Mouse (Mus musculus): ENCODE results near the gene Fam222a. TPM values are rescaled to one million over a fixed set of nuclear protein-coding genes. Genes with fewer than 3 reads are reported as not detected.

The Fam222a gene
- polyA plus RNA-seq, 1 experiment from 2014 or later: 4.1 TPM

DNA sequence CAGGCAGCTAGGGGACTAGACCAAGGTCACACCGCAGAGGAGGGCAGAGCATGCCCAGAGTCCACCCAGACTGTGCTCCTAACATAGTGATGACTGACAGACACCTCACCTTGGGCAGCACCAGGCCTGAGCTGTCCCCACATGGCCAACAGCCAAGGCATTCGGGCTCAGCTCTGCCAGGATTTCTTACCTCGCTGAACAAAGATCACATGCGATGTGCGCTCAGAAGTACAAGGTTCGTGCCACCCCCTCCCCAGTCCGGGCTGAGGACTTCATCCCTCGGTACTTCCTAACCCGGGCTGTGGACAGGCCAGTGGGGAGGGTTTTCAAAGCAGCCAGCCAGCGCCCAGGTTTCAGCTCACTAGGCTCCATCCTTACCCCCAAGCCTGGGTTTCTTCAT, 89.6 kb downstream of the Fam222a start:
- Histone ChIP-seq H3K27me3 (ENCODE audit: poor library complexity, severe bottlenecking) (peaks cover 86% of the 10 kb centered on the region), H3K9me3 (no peaks in the 10 kb centered on the region), H3K36me3 (replicated peaks) (no peaks in the 10 kb centered on the region), H3K4me1 (peaks cover 14% of the 10 kb centered on the region), H3K27ac (no peak overlapping the region), H3K4me3 (peak overlapping the region; percentile 58)
- DNase-seq (ENCODE audit: extremely low spot score, low spot score): no peak
- 33% methylated on average over 10 of the region's 10 CpGs for WGBS

DNA sequence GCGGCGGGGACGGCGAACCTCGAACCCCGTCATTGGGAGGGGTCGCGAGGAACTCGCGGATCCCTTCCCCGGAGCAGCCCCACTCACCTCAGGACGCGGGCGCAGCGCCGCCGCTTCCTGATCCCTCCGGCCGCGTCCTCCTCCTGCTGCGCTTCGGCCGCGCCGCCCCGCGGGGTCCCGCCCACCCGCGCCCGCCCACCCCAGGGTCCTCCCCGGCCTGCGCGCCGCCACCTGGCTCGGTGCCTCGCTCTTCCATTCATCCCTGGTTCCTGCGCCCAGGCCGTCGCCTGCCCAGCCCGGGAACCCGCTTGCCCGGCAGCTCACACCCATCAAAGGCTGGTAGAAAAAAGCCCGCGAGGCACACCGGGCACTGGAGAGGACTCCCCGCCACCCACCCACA, 90.4 kb downstream of the Fam222a start, which contains the start of gene Trpv4:
TSS of gene Trpv4 (minus strand) at position 167 of the 400 bp plus-strand sequence.
- Histone ChIP-seq H3K9me3 (no peaks in the 10 kb centered on the region), H3K27me3 (ENCODE audit: poor library complexity, severe bottlenecking) (peaks cover 78% of the 10 kb centered on the region), H3K36me3 (replicated peaks) (no peaks in the 10 kb centered on the region), H3K4me3 (peak within 1 kb of the TSS; percentile 58), H3K4me1 (peaks cover 14% of the 10 kb centered on the region), H3K27ac (peak within 1 kb of the TSS; percentile 62; the same call in 1 of the 2 replicates)
- WGBS: under 1% methylated on average over 46 of the region's 47 CpGs
- DNase-seq (ENCODE audit: extremely low spot score, low spot score): no peak

DNA sequence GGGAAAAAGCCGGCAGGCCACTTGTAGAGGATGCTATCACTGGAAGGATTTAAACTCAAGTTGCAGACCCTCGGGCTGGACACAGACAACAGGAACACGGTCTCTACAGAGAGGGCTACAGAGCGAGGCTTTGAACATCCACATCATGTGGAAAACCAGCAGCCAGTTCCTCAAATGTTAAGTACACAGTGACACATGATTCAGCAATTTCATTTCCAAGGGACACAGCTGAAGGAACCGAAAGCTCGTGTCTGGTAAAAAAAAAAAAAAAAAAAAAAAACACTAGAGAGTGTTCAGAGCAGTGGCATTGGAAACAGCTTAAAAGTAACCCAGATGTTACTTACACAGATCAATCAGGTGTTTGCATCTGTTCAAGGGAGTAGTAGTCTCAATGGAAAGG, 93.2 kb downstream of the Fam222a start:
- H3K9me3 ChIP-seq: no peaks in the 10 kb centered on the region
- peaks cover 31% of the 10 kb centered on the region for H3K4me1 ChIP-seq
- H3K27ac ChIP-seq: no peak overlapping the region
- peaks cover 52% of the 10 kb centered on the region for H3K27me3 ChIP-seq (ENCODE audit: poor library complexity, severe bottlenecking)
- H3K36me3 ChIP-seq (replicated peaks): no peaks in the 10 kb centered on the region
- H3K4me3 ChIP-seq: no peak overlapping the region
- no peak for DNase-seq (ENCODE audit: extremely low spot score, low spot score)
- WGBS: 84% methylated on average over 6 of the region's 6 CpGs

Other genes with a start within 250 kb of the Fam222a start
- gene Kctd10, start 187.5 kb upstream of the Fam222a start, polyA plus RNA-seq (2016; fragmentation: Nextera tagmentation; extraction: Ambion mirVana): 87.2 and 90.2 TPM in 2 replicates
- gene Ube3b, start 187.4 kb upstream of the Fam222a start, polyA plus RNA-seq (2016; fragmentation: Nextera tagmentation; extraction: Ambion mirVana): 49.4 and 51.3 TPM in 2 replicates
- 31.0 and 32.4 TPM in 2 replicates for gene Mmab, start 124.0 kb upstream of the Fam222a start, polyA plus RNA-seq (2016; fragmentation: Nextera tagmentation; extraction: Ambion mirVana)
- 55.5 and 62.0 TPM in 2 replicates for gene Mvk, start 123.7 kb upstream of the Fam222a start, polyA plus RNA-seq (2016; fragmentation: Nextera tagmentation; extraction: Ambion mirVana)
- gene Trpv4, start 90.4 kb downstream of the Fam222a start, polyA plus RNA-seq (2016; fragmentation: Nextera tagmentation; extraction: Ambion mirVana): 0.17 and 0.31 TPM in 2 replicates
- gene Gltp, start 123.0 kb downstream of the Fam222a start, polyA plus RNA-seq (2016; fragmentation: Nextera tagmentation; extraction: Ambion mirVana): 86.9 and 88.8 TPM in 2 replicates
- 20.9 and 22.6 TPM in 2 replicates for gene Tchp, start 139.7 kb downstream of the Fam222a start, polyA plus RNA-seq (2016; fragmentation: Nextera tagmentation; extraction: Ambion mirVana)
- 38.3 and 39.5 TPM in 2 replicates for gene Ankrd13a, start 206.7 kb downstream of the Fam222a start, polyA plus RNA-seq (2016; fragmentation: Nextera tagmentation; extraction: Ambion mirVana)
- 33.1 and 34.2 TPM in 2 replicates for gene Git2, start 207.5 kb downstream of the Fam222a start, polyA plus RNA-seq (2016; fragmentation: Nextera tagmentation; extraction: Ambion mirVana)